Mouse (Mus musculus): ENCODE results near the gene Msl3l2. TPM values are rescaled to one million over a fixed set of nuclear protein-coding genes. Genes with fewer than 3 reads are reported as not detected.

Msl3l2 gene
- total RNA-seq (2021), result 10 to 100 TPM; 17.5 to 18.4 TPM

DNA sequence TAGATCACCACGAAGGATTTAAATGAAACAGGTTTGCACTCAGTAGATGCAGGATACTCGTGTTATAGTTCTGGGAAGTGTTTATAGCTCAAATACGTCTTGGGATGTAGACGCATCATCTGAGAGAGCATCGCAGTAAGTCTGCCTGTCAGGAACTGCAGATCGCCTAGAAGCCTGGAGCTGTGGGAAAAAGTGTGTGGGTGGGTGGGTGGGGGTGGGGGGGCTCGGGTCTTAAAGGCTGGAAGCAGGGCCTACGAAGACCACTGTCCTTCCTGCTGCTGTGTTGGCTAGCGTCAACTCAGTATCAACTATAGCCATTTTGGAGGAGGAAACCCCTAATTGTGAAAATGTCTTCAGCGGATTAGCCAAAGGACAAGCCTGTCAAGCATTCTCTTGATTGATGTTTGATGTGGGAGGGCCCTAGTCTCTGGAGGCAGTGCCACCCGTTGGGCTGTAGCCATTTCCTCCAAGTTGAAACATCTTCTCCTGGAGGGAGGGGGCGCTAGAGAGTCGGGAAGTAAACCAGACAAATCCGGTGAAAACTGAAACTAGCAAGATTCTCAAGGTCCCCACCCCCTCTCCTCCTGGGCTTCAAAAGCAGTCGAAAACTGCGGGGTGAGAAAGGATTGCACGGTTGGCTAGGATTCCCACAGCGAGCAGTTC lies at the start of gene Msl3l2:
Msl3l2 (plus strand) TSS at position 585 of the 663 bp plus-strand sequence.
- DNase-seq (ENCODE audit: extremely low spot score in 1 of 2, low spot score in 1 of 2), result peak; percentile 73 to 90

DNA sequence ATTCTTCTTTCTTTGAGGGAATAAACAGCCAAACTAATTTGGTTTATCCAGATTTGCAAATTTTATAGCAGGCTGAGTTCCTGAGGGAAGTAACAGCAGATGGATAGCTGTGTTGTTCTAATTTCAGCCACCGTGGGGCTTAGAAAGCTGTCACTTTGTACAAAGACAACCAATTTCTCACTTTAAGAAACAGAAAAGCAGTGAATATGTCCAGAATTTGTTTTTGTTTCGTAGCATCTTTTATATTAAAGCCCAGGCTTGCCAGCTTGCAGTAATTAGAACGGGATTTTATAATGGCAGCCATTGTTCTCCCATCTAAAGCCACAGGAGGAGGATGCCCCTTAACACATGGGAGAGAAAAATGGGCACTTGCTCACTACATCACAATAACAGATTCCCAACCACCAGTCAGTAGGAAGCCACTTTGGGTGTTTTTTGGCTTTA lies 47.7 kb upstream of the Msl3l2 start:
- DNase-seq (ENCODE audit: extremely low spot score in 1 of 2, low spot score in 1 of 2), result no peak

DNA sequence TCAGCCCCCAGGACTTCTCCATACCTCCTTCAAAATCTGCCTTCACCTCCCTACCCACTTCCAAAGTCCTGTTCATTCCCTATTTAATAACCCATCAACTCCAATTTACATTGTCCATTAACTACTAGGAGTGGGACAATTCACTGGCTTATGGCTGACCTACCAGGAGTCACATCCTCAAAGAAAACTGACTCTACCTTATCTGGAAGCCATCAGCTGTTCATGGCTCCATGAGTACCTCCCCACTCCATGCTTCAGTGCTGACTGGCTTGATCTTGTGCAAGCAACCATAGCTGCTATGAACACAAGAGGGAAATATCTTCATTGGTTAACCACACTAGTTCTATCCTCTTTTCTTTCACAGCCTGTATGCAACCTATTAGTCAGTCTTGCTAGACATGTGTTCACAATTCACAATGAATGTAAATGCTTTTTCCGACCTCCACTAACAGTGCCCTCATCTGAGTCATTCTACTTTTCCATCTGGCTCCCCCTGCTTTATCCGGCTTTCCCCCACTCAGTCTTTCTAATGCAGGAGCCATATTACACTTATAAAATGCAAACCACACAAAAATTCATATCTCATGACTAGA lies 45.4 kb upstream of the Msl3l2 start:
- DNase-seq (ENCODE audit: extremely low spot score in 1 of 2, low spot score in 1 of 2), result no peak

DNA sequence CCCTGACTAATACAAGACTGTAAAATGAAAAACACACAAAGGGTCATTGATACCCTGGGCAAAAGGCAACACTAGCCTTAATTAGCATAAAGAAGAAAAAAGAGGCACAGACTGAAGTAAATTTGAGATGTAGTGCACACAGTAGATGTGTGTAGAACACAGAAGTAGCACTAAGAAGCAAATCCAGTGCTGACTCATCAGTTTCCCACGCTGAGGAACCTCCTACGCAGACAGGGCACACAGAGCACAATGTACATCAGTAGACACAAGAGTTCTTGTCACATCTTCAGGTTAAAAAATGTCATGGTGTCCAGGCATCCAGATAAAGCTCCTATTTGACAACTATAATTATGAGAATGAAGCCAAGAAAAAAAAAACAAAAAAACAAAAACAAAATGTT lies 44.0 kb upstream of the Msl3l2 start:
- no peak for DNase-seq (ENCODE audit: extremely low spot score in 1 of 2, low spot score in 1 of 2)

DNA sequence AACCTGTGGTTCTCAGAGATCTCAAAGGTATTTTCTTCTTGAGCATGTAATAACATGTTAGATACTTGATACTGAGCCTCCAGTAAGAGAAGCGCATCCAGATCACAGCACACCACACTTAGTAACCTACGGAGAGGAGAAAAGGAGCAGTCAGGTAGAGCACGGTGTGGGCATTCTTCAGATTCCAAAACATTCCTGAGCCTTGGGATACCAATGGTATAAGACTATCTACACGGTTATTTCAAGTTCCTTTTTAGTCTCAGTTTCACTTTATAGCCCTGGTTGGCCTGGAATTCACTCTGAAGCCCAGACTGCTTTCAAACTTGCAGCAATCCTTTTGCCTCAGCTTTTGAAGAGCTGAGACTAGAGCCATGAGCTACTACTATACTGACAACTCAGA lies 17.0 kb upstream of the Msl3l2 start:
- no peak for DNase-seq (ENCODE audit: extremely low spot score in 1 of 2, low spot score in 1 of 2)

DNA sequence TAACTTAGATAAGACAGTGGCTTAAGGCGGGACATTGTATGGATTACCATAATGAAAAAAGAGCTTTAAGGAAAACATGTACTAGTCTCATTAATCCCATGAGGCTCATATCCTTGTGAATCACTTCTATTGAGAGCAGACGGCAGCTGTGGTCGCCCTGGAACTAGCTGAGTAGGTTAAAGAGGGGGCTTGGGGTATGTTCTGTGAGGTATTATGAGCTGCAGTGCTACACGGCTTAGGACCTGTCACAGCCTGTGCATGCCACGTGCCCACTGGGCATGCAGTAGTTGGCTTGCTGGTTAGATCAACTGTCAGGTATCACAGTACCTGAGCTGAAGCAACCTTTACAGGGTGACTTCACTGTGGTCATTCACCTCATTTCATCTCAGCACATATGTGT lies 12.1 kb upstream of the Msl3l2 start:
- no peak for DNase-seq (ENCODE audit: extremely low spot score in 1 of 2, low spot score in 1 of 2)

DNA sequence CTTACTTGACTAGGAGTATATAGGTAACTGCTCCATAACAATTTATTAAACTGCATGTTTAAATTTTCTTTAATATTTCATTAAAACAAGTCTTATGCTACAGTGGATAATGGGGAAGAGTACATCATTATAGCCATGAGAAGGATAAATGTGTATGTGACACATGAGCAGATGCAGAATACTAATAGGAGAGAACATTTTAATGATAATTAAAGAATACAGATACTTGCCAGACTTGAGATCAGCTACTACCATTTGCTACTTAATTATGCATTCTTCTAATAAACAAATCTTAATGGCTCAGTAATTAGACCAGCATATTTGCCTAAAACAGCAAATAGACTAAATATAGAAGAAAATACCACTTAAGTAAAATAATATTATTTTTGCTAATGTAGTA lies 10.0 kb upstream of the Msl3l2 start:
- DNase-seq (ENCODE audit: extremely low spot score in 1 of 2, low spot score in 1 of 2), result no peak

DNA sequence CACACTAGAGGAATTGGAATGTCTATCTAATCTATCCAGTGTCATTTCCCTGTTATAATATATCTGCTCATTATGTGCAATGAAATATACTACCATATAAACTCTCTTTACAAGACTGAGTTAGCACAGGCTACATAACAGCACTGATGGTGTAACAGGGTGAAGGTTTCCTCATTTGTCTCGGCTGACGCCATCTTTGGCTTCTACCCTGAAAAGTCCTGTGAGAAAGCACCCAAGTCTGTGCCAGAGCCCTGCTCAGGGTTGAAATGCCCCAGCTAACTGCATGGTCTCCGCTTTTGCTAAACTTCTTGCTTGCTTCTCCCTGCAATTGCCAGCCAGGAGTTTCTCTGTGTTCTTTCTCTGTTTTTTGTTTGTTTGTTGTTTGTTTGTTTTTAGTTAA lies 7.6 kb upstream of the Msl3l2 start:
- DNase-seq (ENCODE audit: extremely low spot score in 1 of 2, low spot score in 1 of 2), result no peak

DNA sequence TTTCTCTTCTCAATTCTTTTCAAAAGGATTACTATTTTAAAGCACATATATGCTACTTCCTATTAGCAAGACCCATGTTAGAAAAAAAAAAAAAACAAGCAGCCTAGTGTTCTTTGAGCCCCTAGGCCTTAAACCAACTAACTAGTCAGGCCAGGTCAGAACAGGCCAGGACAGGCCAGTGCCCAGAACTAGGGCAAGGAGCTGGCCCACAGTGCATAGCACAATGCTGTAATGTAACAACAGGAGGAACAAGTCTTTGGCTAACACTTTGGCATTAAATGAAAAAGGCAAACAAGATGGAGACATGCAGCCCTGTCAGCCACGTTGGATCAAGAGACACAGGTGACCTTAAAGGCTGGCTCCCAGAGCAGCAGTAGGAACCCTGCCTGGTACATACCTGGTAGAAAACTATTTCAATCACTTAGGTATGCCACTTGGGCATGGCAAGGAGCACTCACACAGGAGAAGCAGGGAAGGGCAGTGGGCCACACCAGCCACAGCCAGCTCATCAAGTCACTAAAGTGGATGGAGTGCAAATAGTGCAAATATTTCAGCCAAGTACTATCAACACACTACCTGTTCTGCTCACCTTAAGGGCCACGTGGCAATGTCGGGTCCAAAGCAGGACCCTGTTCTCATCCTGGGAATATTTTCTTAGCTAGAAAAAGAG lies 6.9 kb upstream of the Msl3l2 start:
- no peak for DNase-seq (ENCODE audit: extremely low spot score in 1 of 2, low spot score in 1 of 2)

DNA sequence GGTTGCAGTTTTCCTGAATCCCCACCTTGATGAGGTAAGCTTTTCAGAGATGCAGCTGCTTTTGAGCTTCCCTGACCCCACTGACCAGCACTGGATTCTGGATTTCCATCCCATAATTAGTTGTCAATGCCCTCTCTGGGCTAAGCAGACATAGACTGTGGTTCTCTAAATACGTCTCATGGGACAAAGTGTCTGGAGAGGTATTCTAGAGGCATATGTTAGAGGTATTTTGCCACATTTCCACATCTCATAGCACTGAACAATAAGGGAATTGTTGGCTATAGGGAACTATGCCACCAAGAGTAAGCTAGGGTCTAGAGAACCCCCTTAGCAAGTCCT lies 248 bp downstream of the Msl3l2 start:
- DNase-seq (ENCODE audit: extremely low spot score in 1 of 2, low spot score in 1 of 2), result no peak

DNA sequence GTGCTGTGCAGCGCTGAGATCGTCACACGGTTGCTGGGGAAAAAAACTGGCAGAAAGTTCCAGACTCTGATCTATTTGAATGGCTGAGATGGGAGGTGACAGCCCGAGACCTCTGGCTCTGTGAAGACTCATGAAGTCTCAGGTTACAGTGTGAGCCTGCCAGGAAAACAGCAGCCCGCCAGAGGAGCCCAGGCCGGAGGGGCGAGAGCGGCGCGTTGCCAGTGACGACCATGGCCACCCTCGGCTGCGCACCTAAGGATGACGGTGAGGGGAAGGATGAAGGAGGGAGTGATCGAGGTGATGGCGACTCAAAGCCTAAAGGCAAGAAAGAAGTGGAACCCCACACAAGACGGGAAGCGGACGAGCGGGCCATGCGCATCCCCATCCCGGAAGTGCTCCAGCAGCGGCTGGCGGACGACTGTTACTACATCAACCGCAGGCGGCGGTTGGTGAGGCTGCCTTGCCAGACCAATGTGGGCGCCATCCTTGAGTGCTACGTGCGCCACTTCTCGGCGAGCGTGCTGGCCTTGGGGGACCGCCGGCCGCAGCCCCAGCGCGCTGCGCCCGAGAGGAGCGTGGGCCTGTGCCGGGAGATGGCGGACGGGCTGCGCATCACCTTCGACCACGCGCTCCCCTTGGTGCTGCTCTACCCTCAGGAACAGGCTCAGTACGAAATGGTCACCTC lies 8.4 kb downstream of the Msl3l2 start:
- peak; percentile 60 to 77 for DNase-seq (ENCODE audit: extremely low spot score in 1 of 2, low spot score in 1 of 2)

DNA sequence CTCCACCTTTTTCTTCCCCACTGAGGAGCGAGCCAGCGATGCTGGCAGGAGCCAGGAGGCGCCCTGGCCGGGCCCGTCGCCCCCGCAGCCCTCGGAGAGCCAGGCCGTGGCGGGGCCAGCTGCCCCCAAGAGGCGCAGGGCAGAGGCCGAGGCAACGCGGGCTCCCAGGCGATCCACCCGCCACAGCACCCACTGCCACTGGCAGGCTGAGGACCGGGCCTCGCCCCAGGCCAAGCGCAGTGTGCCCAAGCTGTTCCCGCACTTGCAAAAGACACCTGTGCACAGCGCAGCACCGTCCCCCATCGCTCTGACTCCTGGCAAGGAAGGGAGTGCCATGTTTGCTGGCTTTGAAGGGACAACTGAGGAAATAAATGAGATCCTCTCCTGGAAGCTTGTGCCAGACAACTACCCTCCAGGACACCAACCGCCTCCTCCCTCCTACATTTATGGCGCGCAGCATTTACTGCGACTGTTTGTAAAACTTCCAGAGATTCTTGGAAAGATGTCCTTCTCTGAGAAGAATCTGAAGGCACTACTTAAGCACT lies 9.0 kb downstream of the Msl3l2 start:
- DNase-seq (ENCODE audit: extremely low spot score in 1 of 2, low spot score in 1 of 2), result peak; percentile 22 to 59

DNA sequence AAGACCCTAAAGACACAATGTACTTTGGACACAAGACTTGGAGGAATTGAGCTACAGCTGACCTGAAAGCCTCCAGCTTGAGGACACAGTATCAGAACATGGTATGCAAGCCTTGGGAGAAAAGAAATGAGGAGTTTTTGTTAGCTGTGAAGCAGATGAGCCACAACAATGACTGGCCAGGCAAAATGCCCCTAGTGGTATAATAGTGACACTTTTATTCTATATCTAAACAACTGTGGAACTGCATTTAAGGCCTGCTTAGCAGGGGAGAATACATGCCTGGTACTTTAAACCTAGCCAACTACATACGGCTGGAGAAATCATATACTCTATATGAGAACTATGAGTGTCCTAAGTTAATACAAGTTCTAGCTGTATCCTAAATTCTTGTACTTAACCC lies 20.3 kb downstream of the Msl3l2 start:
- DNase-seq (ENCODE audit: extremely low spot score in 1 of 2, low spot score in 1 of 2), result no peak

DNA sequence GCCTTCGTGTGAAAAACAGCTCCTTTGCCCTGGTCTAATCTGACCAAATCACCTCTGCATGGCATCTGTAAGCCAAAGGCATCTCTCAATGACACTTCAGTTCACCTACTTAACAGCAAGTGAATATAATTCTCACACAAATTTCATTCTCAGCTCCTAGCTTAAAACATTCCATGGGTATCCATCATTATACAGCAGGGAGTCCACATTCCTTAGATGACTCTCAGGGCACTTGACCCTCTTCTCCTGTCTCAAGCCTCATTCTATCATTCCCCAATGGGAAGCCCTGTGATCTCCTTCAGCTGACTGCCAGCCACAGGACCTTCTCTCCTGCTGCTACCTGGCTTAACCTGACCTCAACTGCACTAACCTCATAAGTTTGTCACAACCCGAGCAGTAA lies 22.9 kb downstream of the Msl3l2 start:
- no peak for DNase-seq (ENCODE audit: extremely low spot score in 1 of 2, low spot score in 1 of 2)

DNA sequence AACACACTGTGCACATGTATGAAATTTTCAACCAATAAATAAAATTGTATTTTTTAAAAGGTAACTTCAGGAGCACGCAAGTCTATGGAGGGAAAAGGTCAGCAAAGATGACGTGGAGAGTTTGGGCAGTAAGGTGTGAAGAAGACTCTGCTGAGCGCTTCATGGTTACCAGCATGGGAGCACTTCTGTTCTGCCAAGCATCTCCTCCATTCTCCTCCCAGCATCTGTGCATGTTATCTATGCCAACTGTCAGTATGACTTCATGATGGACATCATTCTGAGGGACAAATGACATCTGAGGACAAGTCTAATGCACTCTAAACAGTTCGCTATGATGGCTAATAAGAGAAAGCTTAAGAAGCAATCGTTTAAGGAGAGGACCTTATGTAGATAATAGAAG lies 30.5 kb downstream of the Msl3l2 start:
- no peak for DNase-seq (ENCODE audit: extremely low spot score in 1 of 2, low spot score in 1 of 2)

DNA sequence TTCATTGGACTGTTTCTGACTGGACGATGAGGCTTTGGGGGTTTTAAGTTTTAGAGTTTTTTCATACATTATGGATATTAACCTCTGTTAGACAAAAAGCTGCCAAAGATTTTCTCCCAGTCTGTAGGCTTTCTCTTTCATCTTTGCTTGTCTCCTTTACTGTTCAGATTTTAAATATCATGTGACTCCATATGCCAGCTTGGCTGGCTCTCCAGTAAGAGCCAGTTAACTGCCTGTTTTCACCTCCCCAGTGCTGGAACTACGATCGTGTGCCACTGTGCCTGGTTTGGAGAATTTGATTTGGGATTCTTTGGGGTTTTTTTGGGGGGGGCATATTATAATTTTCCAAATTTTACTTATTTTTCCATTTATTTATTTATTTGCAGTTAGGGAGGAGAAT lies 42.2 kb downstream of the Msl3l2 start:
- DNase-seq (ENCODE audit: extremely low spot score in 1 of 2, low spot score in 1 of 2), result no peak

DNA sequence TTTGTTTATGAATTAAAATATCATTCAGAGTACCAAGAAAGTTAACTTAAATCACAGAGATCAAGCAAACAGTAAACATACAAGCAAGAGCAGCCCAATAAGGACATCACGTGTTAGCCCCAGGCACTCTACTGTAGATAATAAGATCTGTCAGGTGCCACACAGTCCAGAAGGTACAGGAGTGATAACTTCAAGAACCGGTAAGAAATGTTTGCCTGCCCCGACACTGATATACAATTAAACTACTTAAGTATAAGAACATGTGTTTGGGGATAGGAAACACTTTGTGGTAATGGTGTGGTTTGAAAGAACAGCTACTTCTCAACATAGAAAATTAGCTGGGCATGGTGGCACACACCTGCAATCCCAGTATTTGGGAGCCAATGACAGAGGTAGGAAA lies 50.2 kb downstream of the Msl3l2 start:
- no peak for DNase-seq (ENCODE audit: extremely low spot score in 1 of 2, low spot score in 1 of 2)

DNA sequence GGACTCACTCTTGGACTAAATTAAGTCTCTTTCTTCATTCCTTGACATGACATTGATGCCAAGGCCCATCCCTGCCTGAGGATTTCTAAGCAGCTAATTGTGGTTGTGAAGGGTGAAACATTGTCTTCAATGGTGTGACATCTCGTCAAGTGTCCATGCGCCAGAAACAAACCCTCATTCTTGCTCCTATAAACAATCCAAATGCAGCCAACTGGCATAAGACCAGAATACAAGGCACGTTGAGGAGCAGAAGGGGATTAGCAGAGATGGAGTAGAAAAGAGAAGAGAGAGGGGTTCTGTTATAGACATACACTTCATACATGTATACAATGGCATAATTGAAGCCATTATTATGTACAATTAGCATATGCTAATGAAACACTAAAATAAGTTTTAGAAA lies 51.5 kb downstream of the Msl3l2 start:
- no peak for DNase-seq (ENCODE audit: extremely low spot score in 1 of 2, low spot score in 1 of 2)

DNA sequence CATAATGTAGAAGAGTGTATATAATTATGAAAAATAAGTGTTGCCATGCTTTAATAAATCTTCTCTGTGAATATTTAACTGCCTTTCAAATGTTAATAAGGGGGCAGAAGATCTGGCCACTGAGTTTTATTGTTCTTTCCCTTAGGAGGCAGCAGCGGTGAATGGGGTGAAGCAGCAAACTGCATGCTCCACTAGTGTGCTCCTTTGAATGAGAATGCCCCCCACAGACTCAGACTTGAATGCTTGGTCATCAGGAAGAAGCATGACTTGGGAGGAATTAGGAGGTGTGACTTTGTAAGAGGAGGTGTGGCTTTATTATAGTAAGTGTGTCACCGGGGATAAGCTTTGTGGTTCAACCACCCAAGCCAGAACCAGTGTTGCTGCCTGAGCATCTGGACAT lies 52.0 kb downstream of the Msl3l2 start:
- no peak for DNase-seq (ENCODE audit: extremely low spot score in 1 of 2, low spot score in 1 of 2)

DNA sequence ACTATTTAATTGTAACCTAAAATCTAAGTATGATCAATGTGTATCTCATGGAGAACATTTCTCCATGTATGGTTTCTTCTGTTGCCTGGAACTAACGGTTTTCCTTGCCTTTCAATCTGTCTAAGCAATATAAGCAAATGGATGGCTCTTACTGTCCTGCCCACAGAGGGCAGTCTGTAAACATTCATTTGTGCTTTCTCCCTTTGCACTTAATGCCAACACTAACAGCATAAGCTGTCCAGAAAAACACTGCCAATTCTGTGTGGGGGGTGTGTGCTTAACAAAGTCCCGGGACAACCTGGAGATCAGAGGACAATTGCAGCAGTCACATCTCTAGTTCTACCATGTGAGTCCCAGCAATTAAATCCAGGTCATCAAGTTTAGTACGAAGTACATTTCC lies 57.7 kb downstream of the Msl3l2 start:
- DNase-seq (ENCODE audit: extremely low spot score in 1 of 2, low spot score in 1 of 2), result no peak

DNA sequence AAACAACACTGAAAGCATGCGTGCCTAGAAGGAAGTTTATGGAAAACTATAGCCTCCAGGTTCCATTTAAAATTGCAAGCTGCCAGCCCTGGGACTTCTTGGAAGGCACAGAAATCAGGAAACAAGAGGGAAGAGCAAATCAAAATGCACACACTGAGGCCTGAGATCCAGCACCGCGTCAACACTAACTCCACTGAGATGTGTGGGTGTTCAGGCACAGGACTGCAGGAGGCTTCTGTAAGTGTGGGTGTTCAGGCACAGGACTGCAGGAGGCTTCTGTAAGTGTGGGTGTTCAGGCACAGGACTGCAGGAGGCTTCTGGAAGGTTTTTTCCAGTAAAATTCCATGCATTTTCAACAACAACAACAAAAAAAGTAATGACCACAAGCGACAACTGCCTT lies 59.0 kb downstream of the Msl3l2 start:
- DNase-seq (ENCODE audit: extremely low spot score in 1 of 2, low spot score in 1 of 2), result no peak
